Comparison of ENCODE assay signal across 8 mouse cellular contexts in the genomic region with DNA sequence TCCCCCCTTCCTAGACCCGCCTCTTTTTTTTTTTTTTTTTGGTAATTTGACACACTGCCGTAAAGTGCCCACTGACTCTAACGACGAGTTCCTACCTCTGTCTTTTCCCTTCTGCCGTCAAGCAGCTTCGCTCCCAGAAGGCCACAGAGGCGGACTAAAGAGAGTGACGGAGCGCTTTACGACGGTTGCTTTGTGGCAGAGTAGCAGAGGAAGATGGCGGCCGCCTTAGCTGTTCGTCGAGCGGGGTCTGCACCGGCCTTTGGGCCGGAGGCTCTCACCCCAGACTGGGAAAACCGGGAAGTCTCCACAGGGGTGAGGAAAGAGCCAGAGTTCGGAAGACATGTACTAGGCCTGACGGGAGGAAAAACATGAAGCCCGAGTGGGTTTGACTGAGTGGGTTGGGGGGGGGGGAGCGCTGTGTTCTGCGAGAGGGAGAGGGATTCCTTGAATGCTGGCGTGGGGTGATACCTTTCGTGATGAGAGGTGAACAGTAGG. TPM values are rescaled to one million over a fixed set of nuclear protein-coding genes. Genes with fewer than 3 reads are reported as not detected.
DNase-seq lines count a peak whose midpoint lies in the region; ATAC-seq and TF ChIP-seq lines count a peak whose summit lies in the region.

A gene (plus strand): TSS at position 184 of the 495 bp plus-strand sequence.

- 0 out of 2 replicates have a peak, but pooled peaks have one; percentile 54 for TF ChIP-seq EP300 in lung, postnatal 0 days (IDR thresholded peaks at IDR 0.05)

- WGBS in hindbrain, embryonic 10.5 days = under 1% methylated on average over 26 of the region's 26 CpGs
- WGBS in lung, postnatal 0 days = under 1% methylated on average over 26 of the region's 26 CpGs

- peak within 1 kb of the TSS; percentile 71 for H3K4me3 ChIP-seq in hindbrain, embryonic 10.5 days
- H3K4me3 ChIP-seq in lung, postnatal 0 days (ENCODE audit: low read depth, low read length) = peak within 1 kb of the TSS; percentile 75

- TF ChIP-seq CTCF in lung, postnatal 0 days (IDR thresholded peaks at IDR 0.05) = no peak

- H3K27ac ChIP-seq in hindbrain, embryonic 10.5 days = peak within 1 kb of the TSS; percentile 92
- peak within 1 kb of the TSS; percentile 26; the same call in 1 of the 2 replicates for H3K27ac ChIP-seq in lung, postnatal 0 days (ENCODE audit: low read length)

- H3K4me2 ChIP-seq in lung, postnatal 0 days (replicated peaks; ENCODE audit: low read depth, low read length) = peak within 1 kb of the TSS; percentile 73

- peaks cover 15% of the 10 kb centered on the region for H3K4me1 ChIP-seq in hindbrain, embryonic 10.5 days (replicated peaks)
- peaks cover 2% of the 10 kb centered on the region; the same call in 1 of the 2 replicates for H3K4me1 ChIP-seq in lung, postnatal 0 days (ENCODE audit: insufficient read depth, low read depth, low read length)

- ATAC-seq in frontal cortex, adult (ENCODE audit: low TSS enrichment) = peak; percentile 99
- ATAC-seq in lung, postnatal 0 days = peak; percentile 97

- peak; percentile 96 for DNase-seq in MN1 (ENCODE audit: low spot score)
- DNase-seq in cerebellum, adult 9-10 months = peak; percentile 96
- peak; percentile 92 for DNase-seq in hindbrain, embryonic 10.5 days (ENCODE audit: low spot score)
- DNase-seq in layer of hippocampus, adult 9-11 months = peak; percentile 97
- DNase-seq in lung, postnatal 0 days (ENCODE audit: low spot score) = peak; percentile 100
- peak; percentile 74 for DNase-seq in ovary, postnatal 14 days (ENCODE audit: low spot score)
- DNase-seq in thymus, postnatal 14 days = peak; percentile 91

- H3K9ac ChIP-seq in lung, postnatal 0 days (replicated peaks; ENCODE audit: low read depth) = peak within 1 kb of the TSS; percentile 51

- peaks cover 37% of the 10 kb centered on the region for H3K36me3 ChIP-seq in hindbrain, embryonic 10.5 days
- H3K36me3 ChIP-seq in lung, postnatal 0 days (ENCODE audit: insufficient read depth, low read length) = no peaks in the 10 kb centered on the region; the same call in none of the 2 replicates

- peaks cover 7% of the 10 kb centered on the region; the same call in 1 of the 2 replicates for H3K27me3 ChIP-seq in hindbrain, embryonic 10.5 days (ENCODE audit: insufficient read depth, poor library complexity, severe bottlenecking)
- H3K27me3 ChIP-seq in lung, postnatal 0 days (replicated peaks; ENCODE audit: insufficient read depth, low read length) = no peaks in the 10 kb centered on the region

- no peaks in the 10 kb centered on the region for H3K9me3 ChIP-seq in hindbrain, embryonic 10.5 days
- no peaks in the 10 kb centered on the region for H3K9me3 ChIP-seq in lung, postnatal 0 days (ENCODE audit: low read length)

RNA-seq across cellular contexts. Expression of the gene that starts here (rescaled TPM):
- 1,108 and 1,160 TPM in 2 replicates for polyA plus RNA-seq in hindbrain, embryonic 10.5 days (2016; fragmentation: Nextera tagmentation; extraction: Ambion mirVana)
- polyA plus RNA-seq in lung, postnatal 0 days (2015; fragmentation: Nextera tagmentation; extraction: Ambion mirVana) = 451 and 505 TPM in 2 replicates

Comparison
In these comparisons a context has a peak if more than half of its experiments do, and no peak if none do; other contexts are left out.
1. Peak in every context shown above with its lines: DNase-seq, ATAC-seq, H3K4me3 ChIP-seq and H3K27ac ChIP-seq.